Mouse (Mus musculus) heart, adult 2 months (tissue): ENCODE measurements at regions not wholly inside any gene's neighbourhood (a gene's known extent, or its start where the extent isn't known, plus 50 kb on each side); places are given as distances from the start of the nearest gene placed in this dataset.

Source experiments
- CTCF ChIP-seq: fragments of 200-600 bp; IDR thresholded peaks from 2 replicates; pipeline ENCODE4 v1.8.1; 2022; ENCODE audit warnings: antibody characterized with exemption, mild to moderate bottlenecking, moderate library complexity
- EP300 ChIP-seq: fragments of 200-500 bp; IDR thresholded peaks from 2 replicates; pipeline ENCODE4 v1.6.1; 2011; ENCODE audit warnings: low read depth, low read length, control low read depth; ENCODE audit not compliant: insufficient read depth
- POLR2A ChIP-seq: fragments of 200-500 bp; IDR thresholded peaks from 2 replicates; pipeline ENCODE4 v1.6.1; 2011; ENCODE audit warnings: mild to moderate bottlenecking, low read depth, low read length, control low read depth; ENCODE audit not compliant: insufficient read depth

- TF ChIP-seq POLR2A: no peak
- peak; percentile 80 for TF ChIP-seq CTCF
- TF ChIP-seq EP300: no peak
Observed at GRCm38 (mm10) chr15:60760015-60760437, 93.6 kb downstream of the Fam84b start.
